Mouse (Mus musculus) kidney, embryonic 14.5 days (tissue): ENCODE results near the gene Bag3. TPM values are rescaled to one million over a fixed set of nuclear protein-coding genes. Genes with fewer than 3 reads are reported as not detected.

Source experiments
- ATAC-seq: fragments of 200-750 bp; cut with Nextera tagmentation; 2 replicates; pipeline ENCODE4 v1.8.0; 2017; ENCODE audit warnings: moderate number of reproducible peaks, mild to moderate bottlenecking, moderate TSS enrichment, moderate library complexity; ENCODE audit not compliant: low FRiP score, low TSS enrichment
- H3K27ac ChIP-seq: fragments of 300-500 bp; sonication (generic); 2 replicates; pipeline ENCODE4 v1.5.1; 2014; ENCODE audit warnings: low read depth, mild to moderate bottlenecking, low read length, moderate library complexity, mixed read lengths
- H3K27me3 ChIP-seq: fragments of 300-500 bp; sonication (generic); 2 replicates; pipeline ENCODE4 v1.6.1; 2014; ENCODE audit warnings: mild to moderate bottlenecking, low read length; ENCODE audit not compliant: control insufficient read depth, insufficient read depth
- H3K36me3 ChIP-seq: fragments of 300-500 bp; sonication (generic); 2 replicates; pipeline ENCODE4 v1.6.1; 2014; ENCODE audit warnings: low read length, mixed read lengths; ENCODE audit not compliant: control insufficient read depth, insufficient read depth
- H3K4me1 ChIP-seq: fragments of 300-500 bp; sonication (generic); 2 replicates; pipeline ENCODE4 v1.6.1; 2014; ENCODE audit warnings: low read length, mixed read lengths; ENCODE audit not compliant: control insufficient read depth, insufficient read depth
- H3K4me2 ChIP-seq: fragments of 300-500 bp; sonication (generic); replicated peaks from 2 replicates; pipeline ENCODE4 v1.6.1; 2014; ENCODE audit warnings: low read depth, mild to moderate bottlenecking, low read length
- H3K4me3 ChIP-seq: fragments of 300-500 bp; sonication (generic); 2 replicates; pipeline ENCODE4 v1.5.1; 2014; ENCODE audit warnings: mild to moderate bottlenecking, low read length
- H3K9ac ChIP-seq: fragments of 300-500 bp; sonication (generic); 2 replicates; pipeline ENCODE4 v1.6.1; 2014; ENCODE audit warnings: low read depth, mild to moderate bottlenecking, low read length, moderate library complexity
- H3K9me3 ChIP-seq: fragments of 300-500 bp; sonication (generic); 2 replicates; pipeline ENCODE4 v1.6.1; 2016; ENCODE audit warnings: low read length; ENCODE audit not compliant: control insufficient read depth
- WGBS: fragments of 180-500 bp; shearing (Covaris S2); extraction: QIAGEN DNeasy Blood & Tissue Kit; methylation state at CpG from one replicate; pipeline ENCODE4 v1.1.7; 2014; 5-methylcytosine and 5-hydroxymethylcytosine counted together
- polyA plus RNA-seq: library from polyadenylated mRNA; unstranded; fragments of >200 nt; fragmentation: Nextera tagmentation; extraction: Ambion mirVana; gene quantifications from 2 replicates; pipeline ENCODE4 v1.2.1, GENCODE M21; 2014

Bag3 gene
- polyA plus RNA-seq, 1 experiment from 2014 or later: 11.5 TPM

DNA sequence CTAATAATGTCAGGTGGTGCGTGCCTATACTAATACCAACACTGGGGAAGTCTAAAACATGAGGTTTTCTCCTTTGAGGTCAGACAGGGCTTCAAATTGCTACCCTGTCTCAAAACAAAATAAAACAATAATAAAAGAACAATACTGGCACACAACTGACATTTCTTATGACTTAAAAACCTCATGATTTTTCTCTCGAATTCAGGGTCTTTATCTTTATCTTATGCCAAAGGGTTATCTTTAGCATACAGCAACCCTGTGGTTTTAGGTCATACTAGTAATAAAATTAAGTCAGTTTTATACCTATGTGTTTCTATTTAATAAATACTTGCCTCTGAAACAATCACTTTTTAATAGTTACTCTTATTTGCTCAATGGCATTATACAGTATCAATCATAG is 56.0 kb downstream of the Bag3 start:
- no peak overlapping the region for H3K27ac ChIP-seq
- no peaks in the 10 kb centered on the region for H3K27me3 ChIP-seq
- H3K36me3 ChIP-seq: no peaks in the 10 kb centered on the region
- WGBS: 81% methylated on average over 2 of the region's 2 CpGs
- H3K9ac ChIP-seq: no peak overlapping the region
- no peak overlapping the region for H3K4me2 ChIP-seq
- no peak for ATAC-seq
- H3K4me1 ChIP-seq: no peaks in the 10 kb centered on the region
- H3K9me3 ChIP-seq: no peaks in the 10 kb centered on the region
- no peak overlapping the region for H3K4me3 ChIP-seq

- no peak overlapping the region for H3K27ac ChIP-seq
- WGBS: 92% methylated on average over 6 of the region's 6 CpGs
- H3K9me3 ChIP-seq: no peaks in the 10 kb centered on the region
- no peak overlapping the region for H3K4me2 ChIP-seq
- no peaks in the 10 kb centered on the region for H3K27me3 ChIP-seq
- H3K9ac ChIP-seq: no peak overlapping the region
- ATAC-seq: no peak
- no peaks in the 10 kb centered on the region for H3K36me3 ChIP-seq
- H3K4me3 ChIP-seq: no peak overlapping the region
- no peaks in the 10 kb centered on the region for H3K4me1 ChIP-seq
Observed at GRCm38 (mm10) chr7:128580318-128580717, 56.9 kb downstream of the Bag3 start.

- no peak overlapping the region for H3K4me3 ChIP-seq
- no peak overlapping the region for H3K27ac ChIP-seq
- no peaks in the 10 kb centered on the region for H3K9me3 ChIP-seq
- H3K4me2 ChIP-seq: no peak overlapping the region
- H3K4me1 ChIP-seq: no peaks in the 10 kb centered on the region
- H3K9ac ChIP-seq: no peak overlapping the region
- no peaks in the 10 kb centered on the region for H3K27me3 ChIP-seq
- no peak for ATAC-seq
- H3K36me3 ChIP-seq: no peaks in the 10 kb centered on the region
- WGBS: 80% methylated on average over 15 of the region's 15 CpGs
Observed at GRCm38 (mm10) chr7:128581864-128582484, 58.6 kb downstream of the Bag3 start.

DNA sequence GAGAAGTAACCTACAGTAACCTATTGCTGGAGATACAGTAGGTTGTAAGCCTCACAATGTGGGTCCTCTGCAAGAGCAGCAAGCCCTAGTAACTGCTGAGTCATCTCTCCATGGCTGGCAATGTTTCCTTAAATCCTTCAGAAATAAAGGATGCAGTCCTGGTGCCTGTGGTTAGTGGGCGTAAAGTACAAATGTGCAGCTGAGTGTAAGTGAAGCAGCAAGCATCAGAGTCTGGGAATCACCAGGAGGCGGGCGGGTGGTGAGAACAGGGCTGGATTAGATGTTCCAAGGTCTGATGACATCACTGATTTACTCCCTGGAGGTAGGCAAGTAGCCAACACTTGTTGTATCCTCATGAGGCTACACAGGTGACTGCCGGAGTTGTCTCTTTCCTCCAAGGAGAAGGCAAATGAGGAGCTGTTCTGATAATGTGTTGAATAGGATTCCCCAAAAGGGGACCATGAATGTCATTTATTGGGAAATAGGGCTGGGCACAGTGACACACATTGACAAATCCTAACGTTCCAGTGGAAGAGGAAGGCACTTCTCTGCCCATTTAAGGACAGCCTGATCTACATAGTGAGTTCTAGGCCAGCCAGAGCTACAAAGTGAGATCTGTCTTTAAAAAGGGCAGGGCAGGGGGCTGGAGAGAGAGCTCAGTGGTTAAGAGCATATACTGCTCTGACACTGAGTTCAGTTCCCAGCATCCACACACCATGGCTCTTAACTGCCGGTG is 60.0 kb downstream of the Bag3 start:
- H3K27me3 ChIP-seq: no peaks in the 10 kb centered on the region
- 81% methylated on average over 6 of the region's 6 CpGs for WGBS
- no peak overlapping the region for H3K27ac ChIP-seq
- no peaks in the 10 kb centered on the region for H3K9me3 ChIP-seq
- no peaks in the 10 kb centered on the region for H3K4me1 ChIP-seq
- no peak overlapping the region for H3K9ac ChIP-seq
- H3K4me2 ChIP-seq: no peak overlapping the region
- no peaks in the 10 kb centered on the region for H3K36me3 ChIP-seq
- no peak overlapping the region for H3K4me3 ChIP-seq
- no peak for ATAC-seq

GRCm38 (mm10) chr7:128587334-128587933 is 64.0 kb downstream of the Bag3 start:
- Histone ChIP-seq H3K4me2 (no peak overlapping the region), H3K36me3 (no peaks in the 10 kb centered on the region), H3K4me3 (no peak overlapping the region), H3K9me3 (no peaks in the 10 kb centered on the region), H3K9ac (no peak overlapping the region), H3K27me3 (no peaks in the 10 kb centered on the region), H3K4me1 (peaks cover 11% of the 10 kb centered on the region), H3K27ac (no peak overlapping the region)
- ATAC-seq: no peak
- 65% methylated on average over 4 of the region's 4 CpGs for WGBS

- Histone ChIP-seq H3K4me2 (peak overlapping the region; percentile 10; the same call in 1 of the 2 replicates), H3K9ac (peak overlapping the region; percentile 24; the same call in 1 of the 2 replicates), H3K36me3 (no peaks in the 10 kb centered on the region), H3K9me3 (no peaks in the 10 kb centered on the region), H3K27ac (peak overlapping the region; percentile 43), H3K27me3 (no peaks in the 10 kb centered on the region), H3K4me1 (peaks cover 11% of the 10 kb centered on the region), H3K4me3 (no peak overlapping the region)
- peak; percentile 89 for ATAC-seq
- 10% methylated on average over 9 of the region's 9 CpGs for WGBS
Observed at GRCm38 (mm10) chr7:128591345-128592084, 68.1 kb downstream of the Bag3 start.

DNA sequence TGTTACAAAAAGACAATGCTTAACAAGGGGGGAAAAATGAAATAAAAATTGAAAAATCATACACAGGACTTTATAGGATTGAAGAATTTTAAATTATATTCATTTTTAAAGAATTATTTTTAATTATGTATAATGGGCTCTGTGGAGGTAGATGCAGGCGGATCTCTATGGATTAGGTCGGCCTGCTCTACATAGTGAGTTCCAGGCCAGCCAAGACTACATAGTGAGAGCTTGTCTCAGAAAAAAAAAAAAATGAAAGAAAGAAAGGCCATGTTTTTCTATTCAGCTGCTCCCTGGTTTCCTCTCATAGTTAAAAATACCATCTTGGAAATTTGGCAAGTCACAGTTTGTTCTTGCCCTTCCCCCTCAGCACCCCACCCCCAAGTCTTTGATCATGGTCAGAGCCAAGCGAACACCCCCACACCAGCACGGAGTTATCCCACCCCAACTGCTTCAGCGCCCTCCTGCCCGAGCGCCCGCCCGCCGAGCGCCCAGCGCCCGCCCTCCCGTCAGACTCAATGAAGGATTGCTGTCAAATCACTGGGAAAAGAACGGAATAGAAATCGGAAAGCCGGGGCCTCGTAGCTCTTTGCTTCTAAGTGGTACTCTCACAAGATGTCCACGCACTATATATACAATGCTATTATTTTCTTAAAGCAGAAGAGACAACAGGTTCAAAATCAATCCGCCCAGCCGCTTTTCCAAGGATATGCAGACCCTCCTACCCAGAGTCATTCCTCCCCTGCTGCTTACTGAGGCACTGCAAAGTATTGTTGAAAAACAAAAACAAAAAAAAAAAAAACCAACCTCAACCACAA is 68.9 kb downstream of the Bag3 start:
- H3K9ac ChIP-seq: no peak overlapping the region; the same call in 1 of the 2 replicates
- ATAC-seq: no peak

DNA sequence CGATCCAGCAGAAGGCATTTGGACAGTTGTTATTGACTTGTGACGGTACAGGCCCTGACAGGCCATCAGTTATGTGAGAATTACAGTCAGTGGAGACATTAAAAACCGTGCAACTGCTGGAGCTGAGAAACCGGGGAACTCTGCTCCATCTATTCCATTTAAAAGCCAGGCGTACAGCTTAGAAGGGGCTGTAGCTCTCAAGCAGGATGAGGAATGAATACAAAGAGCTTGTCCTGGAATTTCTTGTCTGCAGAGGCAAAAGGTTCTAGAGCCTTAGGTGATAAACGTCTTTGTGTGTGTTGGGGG is 69.5 kb downstream of the Bag3 start:
- Histone ChIP-seq H3K9ac (no peak overlapping the region), H3K9me3 (no peaks in the 10 kb centered on the region; the same call in 1 of the 2 replicates), H3K4me3 (no peak overlapping the region), H3K4me1 (peaks cover 11% of the 10 kb centered on the region), H3K36me3 (no peaks in the 10 kb centered on the region), H3K4me2 (peak overlapping the region; percentile 50), H3K27ac (no peak overlapping the region), H3K27me3 (no peaks in the 10 kb centered on the region)
- 6% methylated on average over 6 of the region's 6 CpGs for WGBS
- ATAC-seq: no peak

More for the DNA sequence above, 68.9 kb downstream of the Bag3 start:
- Histone ChIP-seq H3K27ac (peak overlapping the region; percentile 43; the same call in 1 of the 2 replicates), H3K4me2 (peak overlapping the region; percentile 50), H3K9me3 (no peaks in the 10 kb centered on the region; the same call in 1 of the 2 replicates), H3K36me3 (no peaks in the 10 kb centered on the region), H3K27me3 (no peaks in the 10 kb centered on the region), H3K4me1 (peaks cover 11% of the 10 kb centered on the region), H3K4me3 (peak overlapping the region; percentile 27)
- 6% methylated on average over 21 of the region's 21 CpGs for WGBS
